Mouse (Mus musculus): Measurements from ENCODE around the gene Dolk. TPM values are rescaled to one million over a fixed set of nuclear protein-coding genes. Genes with fewer than 3 reads are reported as not detected.

Gene Dolk
- polyA plus RNA-seq, 1 experiment = 20.0 TPM

- TF ChIP-seq CTCF (IDR thresholded peaks at IDR 0.05; ENCODE audit: borderline replicate concordance, insufficient read depth, low read length) = no peak
- TF ChIP-seq POLR2A (IDR thresholded peaks at IDR 0.05; ENCODE audit: low read depth, low read length) = no peak
- no peak overlapping the region for H3K4me3 ChIP-seq (ENCODE audit: insufficient read depth, low read length)
- no peak overlapping the region for H3K27ac ChIP-seq (ENCODE audit: insufficient read depth, low read length)
- H3K4me1 ChIP-seq (ENCODE audit: control insufficient read depth, insufficient read depth, low read length) = no peaks in the 10 kb centered on the region
Measured at GRCm38 (mm10) chr2:30309351-30309750, 23.2 kb upstream of the Dolk start.

- TF ChIP-seq POLR2A (IDR thresholded peaks at IDR 0.05; ENCODE audit: low read depth, low read length) = no peak
- TF ChIP-seq CTCF (IDR thresholded peaks at IDR 0.05; ENCODE audit: borderline replicate concordance, insufficient read depth, low read length) = no peak
- no peaks in the 10 kb centered on the region for H3K4me1 ChIP-seq (ENCODE audit: control insufficient read depth, insufficient read depth, low read length)
- no peak overlapping the region for H3K27ac ChIP-seq (ENCODE audit: insufficient read depth, low read length)
- H3K4me3 ChIP-seq (ENCODE audit: insufficient read depth, low read length) = no peak overlapping the region
Measured at GRCm38 (mm10) chr2:30306087-30306486, 20.0 kb upstream of the Dolk start.

- Histone ChIP-seq H3K4me3 (ENCODE audit: insufficient read depth, low read length) (no peak overlapping the region), H3K27ac (ENCODE audit: insufficient read depth, low read length) (no peak overlapping the region), H3K4me1 (ENCODE audit: control insufficient read depth, insufficient read depth, low read length) (no peaks in the 10 kb centered on the region)
- TF ChIP-seq POLR2A (IDR thresholded peaks at IDR 0.05; ENCODE audit: low read depth, low read length) (no peak), CTCF (IDR thresholded peaks at IDR 0.05; ENCODE audit: borderline replicate concordance, insufficient read depth, low read length) (no peak)
Measured at GRCm38 (mm10) chr2:30299966-30300365, 13.8 kb upstream of the Dolk start.

GRCm38 (mm10) chr2:30299525-30299924 is 13.4 kb upstream of the Dolk start:
- no peak overlapping the region for H3K4me3 ChIP-seq (ENCODE audit: insufficient read depth, low read length)
- no peak overlapping the region for H3K27ac ChIP-seq (ENCODE audit: insufficient read depth, low read length)
- TF ChIP-seq CTCF (IDR thresholded peaks at IDR 0.05; ENCODE audit: borderline replicate concordance, insufficient read depth, low read length) (no peak), POLR2A (IDR thresholded peaks at IDR 0.05; ENCODE audit: low read depth, low read length) (no peak)
- H3K4me1 ChIP-seq (ENCODE audit: control insufficient read depth, insufficient read depth, low read length) = no peaks in the 10 kb centered on the region

GRCm38 (mm10) chr2:30287027-30287373 is 866 bp upstream of the Dolk start:
- Histone ChIP-seq H3K4me1 (ENCODE audit: control insufficient read depth, insufficient read depth, low read length) (no peaks in the 10 kb centered on the region), H3K27ac (ENCODE audit: insufficient read depth, low read length) (0 out of 2 replicates have a peak overlapping the region, but pooled peaks have one; percentile 29), H3K4me3 (ENCODE audit: insufficient read depth, low read length) (peak overlapping the region; percentile 96)
- TF ChIP-seq POLR2A (IDR thresholded peaks at IDR 0.05; ENCODE audit: low read depth, low read length) = no peak
- no peak for TF ChIP-seq CTCF (IDR thresholded peaks at IDR 0.05; ENCODE audit: borderline replicate concordance, insufficient read depth, low read length)

GRCm38 (mm10) chr2:30285416-30286181 is 535 bp downstream of the Dolk start:
- H3K4me1 ChIP-seq (ENCODE audit: control insufficient read depth, insufficient read depth, low read length) = no peaks in the 10 kb centered on the region
- H3K27ac ChIP-seq (ENCODE audit: insufficient read depth, low read length) = no peak overlapping the region
- TF ChIP-seq CTCF (IDR thresholded peaks at IDR 0.05; ENCODE audit: borderline replicate concordance, insufficient read depth, low read length) = no peak
- no peak for TF ChIP-seq POLR2A (IDR thresholded peaks at IDR 0.05; ENCODE audit: low read depth, low read length)
- H3K4me3 ChIP-seq (ENCODE audit: insufficient read depth, low read length) = peak overlapping the region; percentile 96

- Histone ChIP-seq H3K4me3 (ENCODE audit: insufficient read depth, low read length) (peak overlapping the region; percentile 96), H3K4me1 (ENCODE audit: control insufficient read depth, insufficient read depth, low read length) (no peaks in the 10 kb centered on the region)
- TF ChIP-seq CTCF (IDR thresholded peaks at IDR 0.05; ENCODE audit: borderline replicate concordance, insufficient read depth, low read length) = no peak
- no peak for TF ChIP-seq POLR2A (IDR thresholded peaks at IDR 0.05; ENCODE audit: low read depth, low read length)
Measured at GRCm38 (mm10) chr2:30285004-30285403, 1.1 kb downstream of the Dolk start.

GRCm38 (mm10) chr2:30283193-30283592 is 2.9 kb downstream of the Dolk start:
- Histone ChIP-seq H3K4me3 (ENCODE audit: insufficient read depth, low read length) (no peak overlapping the region), H3K4me1 (ENCODE audit: control insufficient read depth, insufficient read depth, low read length) (no peaks in the 10 kb centered on the region), H3K27ac (ENCODE audit: insufficient read depth, low read length) (no peak overlapping the region)
- no peak; the same call in 1 of the 2 replicates for TF ChIP-seq POLR2A (IDR thresholded peaks at IDR 0.05; ENCODE audit: low read depth, low read length)
- no peak for TF ChIP-seq CTCF (IDR thresholded peaks at IDR 0.05; ENCODE audit: borderline replicate concordance, insufficient read depth, low read length)

More at GRCm38 (mm10) chr2:30285004-30285403, 1.1 kb downstream of the Dolk start:
- no peak overlapping the region for H3K27ac ChIP-seq (ENCODE audit: insufficient read depth, low read length)

GRCm38 (mm10) chr2:30281651-30282050 is 4.5 kb downstream of the Dolk start:
- no peak overlapping the region for H3K4me3 ChIP-seq (ENCODE audit: insufficient read depth, low read length)
- no peaks in the 10 kb centered on the region for H3K4me1 ChIP-seq (ENCODE audit: control insufficient read depth, insufficient read depth, low read length)
- TF ChIP-seq CTCF (IDR thresholded peaks at IDR 0.05; ENCODE audit: borderline replicate concordance, insufficient read depth, low read length) (no peak), POLR2A (IDR thresholded peaks at IDR 0.05; ENCODE audit: low read depth, low read length) (no peak)

GRCm38 (mm10) chr2:30280743-30281142 is 5.4 kb downstream of the Dolk start, which contains the start of gene Gm28038:
TSS of gene Gm28038 (plus strand) at chr2:30281043.
- Histone ChIP-seq H3K4me1 (ENCODE audit: control insufficient read depth, insufficient read depth, low read length) (no peaks in the 10 kb centered on the region), H3K4me3 (ENCODE audit: insufficient read depth, low read length) (no peak within 1 kb of the TSS), H3K27ac (ENCODE audit: insufficient read depth, low read length) (no peak within 1 kb of the TSS)
- no peak for TF ChIP-seq CTCF (IDR thresholded peaks at IDR 0.05; ENCODE audit: borderline replicate concordance, insufficient read depth, low read length)
- no peak for TF ChIP-seq POLR2A (IDR thresholded peaks at IDR 0.05; ENCODE audit: low read depth, low read length)

More at GRCm38 (mm10) chr2:30281651-30282050, 4.5 kb downstream of the Dolk start:
- no peak overlapping the region for H3K27ac ChIP-seq (ENCODE audit: insufficient read depth, low read length)
